Mouse (Mus musculus) forebrain, embryonic 13.5 days (tissue): ENCODE results near the gene Mab21l1. TPM values are rescaled to one million over a fixed set of nuclear protein-coding genes. Genes with fewer than 3 reads are reported as not detected.

Source experiments
- ATAC-seq: fragments of 200-750 bp; cut with Nextera tagmentation; 2 replicates; pipeline ENCODE4 v1.8.0; 2017
- H3K27ac ChIP-seq: fragments of 300-500 bp; sonication (generic); 2 replicates; pipeline ENCODE4 v1.5.1; 2015; ENCODE audit warnings: inconsistent platforms, mild to moderate bottlenecking, moderate library complexity
- H3K27me3 ChIP-seq: fragments of 300-500 bp; sonication (generic); 2 replicates; pipeline ENCODE4 v1.6.1; 2015; ENCODE audit warnings: mild to moderate bottlenecking, inconsistent platforms
- H3K36me3 ChIP-seq: fragments of 300-500 bp; sonication (generic); 2 replicates; pipeline ENCODE4 v1.6.1; 2015; ENCODE audit warnings: mild to moderate bottlenecking, inconsistent platforms; ENCODE audit not compliant: poor library complexity, severe bottlenecking
- H3K4me1 ChIP-seq: fragments of 300-500 bp; sonication (generic); 2 replicates; pipeline ENCODE4 v1.6.1; 2015; ENCODE audit warnings: inconsistent platforms
- H3K4me2 ChIP-seq: fragments of 300-500 bp; sonication (generic); 2 replicates; pipeline ENCODE4 v1.6.1; 2015; ENCODE audit warnings: inconsistent platforms, mild to moderate bottlenecking, moderate library complexity
- H3K4me3 ChIP-seq: fragments of 300-500 bp; sonication (generic); 2 replicates; pipeline ENCODE4 v1.5.1; 2015; ENCODE audit warnings: mild to moderate bottlenecking, inconsistent platforms
- H3K9ac ChIP-seq: fragments of 300-500 bp; sonication (generic); 2 replicates; pipeline ENCODE4 v1.6.1; 2015; ENCODE audit warnings: mild to moderate bottlenecking, inconsistent platforms
- H3K9me3 ChIP-seq: fragments of 300-500 bp; sonication (generic); replicated peaks from 2 replicates; pipeline ENCODE4 v1.6.1; 2016; ENCODE audit warnings: inconsistent platforms
- WGBS: fragments of 180-500 bp; shearing (Covaris S2); methylation state at CpG from one replicate; pipeline ENCODE4 v1.1.7; 2015; 5-methylcytosine and 5-hydroxymethylcytosine counted together
- polyA plus RNA-seq: library from polyadenylated mRNA; unstranded; fragments of >200 nt; fragmentation: Nextera tagmentation; extraction: Ambion mirVana; gene quantifications from 2 replicates; pipeline ENCODE4 v1.2.1, GENCODE M21; 2015

Mab21l1 gene
- polyA plus RNA-seq, 1 experiment from 2014 or later, result 16.1 TPM

DNA sequence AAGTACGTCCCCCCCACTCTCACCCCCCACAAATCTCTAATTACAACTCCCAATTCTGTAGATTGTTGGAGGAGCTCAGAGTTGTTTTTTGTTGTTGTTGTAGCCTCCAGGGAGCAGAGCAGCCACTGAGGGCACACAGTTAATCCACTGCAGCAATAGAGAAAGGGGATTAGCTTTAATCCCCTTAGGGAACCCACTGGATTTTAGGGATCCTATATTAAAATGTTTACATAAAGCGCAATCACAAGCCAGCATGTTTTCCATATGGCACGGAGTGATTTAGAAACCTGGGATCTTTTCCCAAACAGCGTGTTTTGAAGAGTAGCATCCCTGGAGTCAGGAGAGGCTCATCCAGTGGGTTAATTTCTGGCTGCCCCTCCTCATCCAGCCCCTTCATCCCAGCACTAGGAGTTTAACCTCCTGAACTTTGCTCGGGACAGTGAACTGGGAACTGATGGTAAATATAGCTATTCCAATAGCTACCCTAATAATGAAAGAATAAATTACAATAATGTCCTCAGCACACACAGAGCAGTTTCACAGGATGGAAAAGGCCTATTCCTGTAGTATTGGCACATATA is 6.4 kb downstream of the Mab21l1 start:
- H3K4me2 ChIP-seq, result no peak overlapping the region
- no peak overlapping the region for H3K4me3 ChIP-seq
- H3K9ac ChIP-seq, result no peak overlapping the region
- WGBS, result 10% methylated on average over 5 of the region's 5 CpGs
- H3K36me3 ChIP-seq, result 0 out of 2 replicates have a peak, but pooled peaks cover 4% of the 10 kb centered on the region
- no peaks in the 10 kb centered on the region for H3K9me3 ChIP-seq
- peaks cover 10% of the 10 kb centered on the region for H3K4me1 ChIP-seq
- no peak overlapping the region for H3K27ac ChIP-seq
- ATAC-seq, result no peak
- H3K27me3 ChIP-seq, result peaks cover 58% of the 10 kb centered on the region

DNA sequence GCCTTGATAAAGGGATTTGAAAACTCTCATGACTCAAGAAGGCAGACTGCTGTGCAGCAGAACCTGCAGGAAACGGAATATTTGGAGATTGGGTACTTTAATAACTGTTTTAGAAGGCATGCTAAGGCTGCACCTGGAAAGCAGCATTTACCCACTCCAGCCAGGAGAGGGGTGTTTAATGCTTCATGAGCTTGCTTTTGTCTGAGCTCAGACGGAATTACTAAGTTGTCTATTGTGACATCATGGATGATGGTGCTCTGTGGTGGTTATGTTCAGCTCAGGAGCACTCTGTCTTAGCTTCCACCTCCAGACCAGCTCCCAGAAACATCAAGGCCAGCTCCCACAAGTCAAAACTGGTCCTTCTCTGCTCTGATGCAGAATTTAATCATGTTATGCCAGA is 7.5 kb downstream of the Mab21l1 start:
- no peak for ATAC-seq
- Histone ChIP-seq H3K27me3 (peaks cover 51% of the 10 kb centered on the region), H3K9me3 (no peaks in the 10 kb centered on the region), H3K9ac (no peak overlapping the region), H3K4me3 (no peak overlapping the region), H3K27ac (no peak overlapping the region), H3K4me1 (peaks cover 9% of the 10 kb centered on the region), H3K4me2 (no peak overlapping the region), H3K36me3 (0 out of 2 replicates have a peak, but pooled peaks cover 4% of the 10 kb centered on the region)
- 21% methylated on average over 2 of the region's 2 CpGs for WGBS

DNA sequence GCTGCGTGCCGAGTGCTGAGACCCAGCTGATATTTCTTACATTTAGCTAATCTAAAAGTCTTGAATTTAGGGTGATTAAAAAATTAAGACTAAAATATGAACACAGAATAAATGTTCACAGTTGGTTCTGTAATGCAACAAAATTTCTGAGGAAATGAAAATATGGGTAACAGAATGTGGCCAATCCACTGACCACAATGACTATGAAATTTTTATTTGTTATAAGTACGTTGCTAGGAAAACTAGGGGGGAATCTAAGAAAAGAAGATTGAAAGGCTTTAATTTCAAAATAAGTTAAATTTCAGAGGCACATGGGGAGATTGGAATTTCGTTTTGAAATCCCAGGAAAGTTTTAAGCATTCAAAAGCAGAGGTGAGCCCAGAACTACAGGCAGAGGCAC is 8.3 kb downstream of the Mab21l1 start:
- H3K27me3 ChIP-seq, result peaks cover 47% of the 10 kb centered on the region
- no peak overlapping the region for H3K4me2 ChIP-seq
- no peak overlapping the region for H3K4me3 ChIP-seq
- WGBS, result 82% methylated on average over 4 of the region's 4 CpGs
- H3K9me3 ChIP-seq, result no peaks in the 10 kb centered on the region
- H3K36me3 ChIP-seq, result 0 out of 2 replicates have a peak, but pooled peaks cover 4% of the 10 kb centered on the region
- H3K4me1 ChIP-seq, result peaks cover 9% of the 10 kb centered on the region
- no peak overlapping the region for H3K9ac ChIP-seq
- no peak overlapping the region for H3K27ac ChIP-seq
- no peak for ATAC-seq

DNA sequence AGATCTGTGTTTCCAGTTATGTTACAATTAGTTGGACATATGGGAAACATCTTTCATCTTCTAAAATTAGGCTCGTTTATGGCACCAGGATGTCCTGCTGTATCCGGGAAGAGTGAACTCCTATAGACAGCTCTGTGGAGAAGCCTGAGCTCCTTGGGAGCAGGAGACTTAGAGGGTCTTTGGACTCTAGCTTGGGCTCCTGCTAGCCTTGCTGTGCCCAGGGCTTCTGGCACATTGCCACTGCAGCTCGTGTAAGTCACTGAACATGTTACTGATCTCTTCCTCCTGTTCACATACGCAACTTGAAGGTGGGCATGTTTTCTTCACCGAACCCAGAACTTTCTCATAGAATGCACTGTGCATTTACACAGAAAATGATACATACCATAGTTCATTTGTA is 9.9 kb downstream of the Mab21l1 start:
- H3K4me2 ChIP-seq, result no peak overlapping the region
- peaks cover 7% of the 10 kb centered on the region for H3K4me1 ChIP-seq
- 82% methylated on average over 5 of the region's 5 CpGs for WGBS
- no peak overlapping the region for H3K9ac ChIP-seq
- H3K4me3 ChIP-seq, result no peak overlapping the region
- ATAC-seq, result no peak
- 0 out of 2 replicates have a peak, but pooled peaks cover 4% of the 10 kb centered on the region for H3K36me3 ChIP-seq
- H3K27ac ChIP-seq, result no peak overlapping the region
- peaks cover 33% of the 10 kb centered on the region for H3K27me3 ChIP-seq
- H3K9me3 ChIP-seq, result no peaks in the 10 kb centered on the region

DNA sequence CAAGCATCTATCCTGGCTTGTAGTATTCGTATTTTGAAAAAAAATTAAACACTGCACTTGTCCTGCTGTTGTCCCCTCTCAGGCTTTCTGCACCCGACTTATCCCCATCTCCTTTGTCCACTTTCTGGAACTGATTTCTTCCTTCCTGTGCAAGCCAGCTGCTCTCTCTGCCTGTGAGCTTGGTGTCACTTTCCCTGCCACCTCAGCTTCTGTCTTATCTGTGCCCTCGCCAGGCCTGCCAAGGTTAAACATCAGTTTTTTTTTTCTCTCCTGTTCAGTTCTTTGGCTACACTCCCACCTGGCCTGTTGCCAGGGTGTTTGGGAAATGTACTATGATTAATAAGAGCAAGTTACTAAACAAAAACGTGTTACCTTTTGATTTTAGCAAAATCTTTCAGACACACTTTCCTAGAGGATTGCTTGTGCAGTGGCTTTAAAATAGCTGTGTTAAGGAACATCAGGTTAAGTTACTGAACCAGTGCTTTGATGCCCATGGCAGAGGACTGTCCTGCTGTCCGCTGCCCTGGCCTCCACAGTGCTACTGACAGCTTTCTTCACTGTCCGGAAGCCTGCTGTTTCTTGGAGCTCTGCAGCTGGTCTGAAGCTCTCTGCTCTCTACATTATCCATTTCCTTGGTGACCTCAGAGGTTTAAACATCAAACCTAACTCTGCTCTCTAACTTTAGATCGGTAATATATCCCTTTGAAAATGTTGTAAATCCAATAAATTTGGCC is 11.7 kb downstream of the Mab21l1 start:
- Histone ChIP-seq H3K36me3 (0 out of 2 replicates have a peak, but pooled peaks cover 4% of the 10 kb centered on the region), H3K4me3 (no peak overlapping the region), H3K9ac (no peak overlapping the region), H3K4me1 (no peaks in the 10 kb centered on the region), H3K9me3 (no peaks in the 10 kb centered on the region), H3K27ac (no peak overlapping the region), H3K4me2 (no peak overlapping the region), H3K27me3 (peaks cover 20% of the 10 kb centered on the region)
- 57% methylated on average over 7 of the region's 7 CpGs for WGBS
- ATAC-seq, result no peak

DNA sequence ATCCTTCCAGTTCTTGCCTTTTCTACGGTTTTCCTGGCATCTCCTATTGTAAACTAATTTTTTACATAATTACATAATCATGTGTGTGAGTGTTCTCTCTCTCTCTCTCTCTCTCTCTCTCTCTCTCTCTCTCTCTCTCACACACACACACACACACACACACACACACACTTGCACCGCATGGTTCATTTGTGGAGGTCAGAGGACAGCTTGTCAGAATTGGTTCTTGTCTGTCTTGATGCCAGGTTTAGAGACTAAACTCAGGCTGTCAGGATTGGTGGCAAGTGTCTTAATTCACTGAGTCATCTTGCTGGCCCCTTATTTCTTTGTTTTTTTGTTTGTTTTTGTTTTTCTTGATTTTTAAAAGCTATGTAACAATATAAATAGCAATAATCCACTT is 12.5 kb downstream of the Mab21l1 start:
- H3K4me3 ChIP-seq, result no peak overlapping the region
- no peaks in the 10 kb centered on the region for H3K9me3 ChIP-seq
- no peak for ATAC-seq
- 0 out of 2 replicates have a peak, but pooled peaks cover 4% of the 10 kb centered on the region for H3K36me3 ChIP-seq
- 76% methylated on average over 2 of the region's 2 CpGs for WGBS
- H3K9ac ChIP-seq, result no peak overlapping the region
- no peak overlapping the region for H3K27ac ChIP-seq
- no peak overlapping the region for H3K4me2 ChIP-seq
- peaks cover 13% of the 10 kb centered on the region for H3K27me3 ChIP-seq
- H3K4me1 ChIP-seq, result no peaks in the 10 kb centered on the region

DNA sequence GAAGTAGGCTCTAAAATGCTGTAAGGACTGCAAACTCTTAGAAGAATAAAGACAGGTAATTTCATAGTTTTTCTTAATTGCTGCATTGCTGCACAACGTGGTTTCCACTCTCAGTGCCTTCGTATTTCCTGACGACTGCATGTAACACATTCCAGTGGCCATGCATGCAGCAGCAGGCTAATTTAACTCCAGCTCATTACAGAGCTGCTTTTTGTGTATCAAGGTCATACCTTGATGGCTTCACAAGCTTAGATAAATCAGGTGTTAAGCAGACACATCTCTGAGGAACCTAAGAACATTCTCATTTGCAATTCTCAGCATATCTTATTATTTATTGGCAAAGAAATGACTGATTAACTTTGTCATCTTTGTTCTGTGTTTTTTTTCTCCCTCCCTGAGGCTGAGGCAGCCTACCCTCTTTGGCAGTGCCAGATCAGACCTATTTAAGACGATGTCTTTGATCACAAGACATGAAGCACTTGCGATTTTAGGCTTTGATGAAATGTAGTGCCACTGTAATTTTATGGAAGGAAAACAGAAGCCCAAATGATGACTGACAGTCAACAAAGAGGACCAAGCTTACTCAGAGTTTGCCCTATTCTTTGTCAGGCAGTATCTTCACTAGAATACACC is 32.8 kb downstream of the Mab21l1 start:
- Histone ChIP-seq H3K4me2 (no peak overlapping the region), H3K36me3 (peaks cover 6% of the 10 kb centered on the region), H3K9ac (no peak overlapping the region), H3K9me3 (no peaks in the 10 kb centered on the region), H3K27ac (no peak overlapping the region), H3K4me1 (no peaks in the 10 kb centered on the region; the same call in 1 of the 2 replicates), H3K27me3 (no peaks in the 10 kb centered on the region), H3K4me3 (no peak overlapping the region)
- WGBS, result 63% methylated on average over 5 of the region's 5 CpGs
- ATAC-seq, result no peak

DNA sequence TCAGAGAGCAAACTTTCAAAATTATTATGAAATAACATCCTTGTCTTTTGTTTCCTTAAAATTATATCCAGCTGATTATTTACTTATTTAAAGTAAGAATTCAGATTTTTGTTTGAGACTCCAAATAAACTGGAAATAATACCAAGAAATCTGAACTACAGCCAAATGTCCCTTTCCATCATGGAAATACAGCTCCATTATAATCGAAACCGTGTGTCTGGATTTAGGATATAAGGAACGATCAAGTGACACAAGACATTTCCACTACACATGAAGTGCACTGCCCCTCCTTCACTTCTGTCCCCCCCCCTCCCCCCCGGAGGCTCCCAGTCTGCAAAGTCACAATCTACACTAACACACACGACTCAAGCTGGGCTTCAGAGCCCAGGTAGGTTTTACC is 33.8 kb downstream of the Mab21l1 start:
- ATAC-seq, result no peak
- Histone ChIP-seq H3K9me3 (no peaks in the 10 kb centered on the region), H3K4me2 (no peak overlapping the region), H3K36me3 (peaks cover 6% of the 10 kb centered on the region), H3K4me1 (no peaks in the 10 kb centered on the region; the same call in 1 of the 2 replicates), H3K27ac (no peak overlapping the region), H3K4me3 (no peak overlapping the region), H3K27me3 (no peaks in the 10 kb centered on the region), H3K9ac (no peak overlapping the region)
- WGBS, result 76% methylated on average over 5 of the region's 5 CpGs

DNA sequence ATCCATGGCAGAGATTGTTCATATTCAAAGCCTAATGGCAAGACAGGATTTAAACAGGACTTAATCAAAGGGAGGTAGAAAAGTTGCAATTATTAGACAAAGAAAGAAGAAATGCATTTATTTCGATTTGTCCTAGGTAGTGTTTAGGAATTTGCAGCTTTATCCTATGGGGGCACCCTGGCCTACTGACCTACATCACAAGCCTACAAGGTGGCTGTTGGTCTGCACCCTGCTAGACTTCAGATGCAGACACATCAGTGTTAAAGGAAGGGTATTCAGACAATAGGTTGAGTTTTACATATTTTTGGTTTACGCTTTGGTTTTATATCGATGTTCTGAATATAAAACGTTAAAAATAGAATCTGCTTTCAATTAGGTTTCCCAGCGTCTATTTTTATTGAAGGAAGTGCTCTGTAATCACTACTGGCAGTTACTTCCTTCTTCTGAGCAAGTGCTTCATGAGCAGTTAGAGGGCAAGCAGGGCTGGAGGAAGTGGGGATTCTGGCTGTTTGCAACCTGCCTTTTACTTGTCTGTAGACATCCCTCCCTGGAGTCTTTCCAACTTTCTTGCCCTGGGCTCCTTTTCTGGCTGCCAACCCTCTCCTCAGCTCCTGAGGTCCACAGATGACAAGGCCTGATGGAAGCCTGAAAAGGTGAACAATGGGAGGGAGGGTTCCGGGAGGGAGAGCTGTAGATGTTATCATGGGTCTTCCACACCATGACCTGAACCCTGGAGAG is 34.5 kb downstream of the Mab21l1 start:
- Histone ChIP-seq H3K4me2 (no peak overlapping the region), H3K27ac (no peak overlapping the region), H3K4me3 (no peak overlapping the region), H3K27me3 (no peaks in the 10 kb centered on the region), H3K4me1 (no peaks in the 10 kb centered on the region; the same call in 1 of the 2 replicates), H3K36me3 (peaks cover 6% of the 10 kb centered on the region), H3K9ac (no peak overlapping the region), H3K9me3 (no peaks in the 10 kb centered on the region)
- no peak for ATAC-seq
- WGBS, result 89% methylated on average over 6 of the region's 6 CpGs

DNA sequence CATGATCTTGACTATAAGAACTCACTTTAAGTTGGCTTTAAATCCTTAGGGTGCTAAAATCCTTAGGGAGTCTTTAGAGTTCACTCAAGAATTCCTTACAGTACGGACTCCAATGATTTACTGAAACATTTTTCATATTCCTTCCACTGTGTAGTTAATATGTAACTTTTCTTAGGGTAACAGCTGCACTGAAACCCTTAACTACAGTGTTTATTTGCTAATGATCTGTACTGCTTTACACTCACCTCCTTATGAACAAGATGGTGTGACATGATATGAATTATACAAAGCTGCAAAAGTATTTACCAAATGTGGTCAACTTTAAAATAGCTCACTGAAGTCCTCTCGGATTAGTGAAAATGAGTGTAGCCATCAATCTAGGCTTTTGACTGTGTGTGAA is 35.8 kb downstream of the Mab21l1 start:
- peaks cover 6% of the 10 kb centered on the region for H3K36me3 ChIP-seq
- no peaks in the 10 kb centered on the region for H3K9me3 ChIP-seq
- ATAC-seq, result no peak
- 95% methylated on average over 2 of the region's 2 CpGs for WGBS
- no peaks in the 10 kb centered on the region; the same call in 1 of the 2 replicates for H3K4me1 ChIP-seq
- H3K9ac ChIP-seq, result no peak overlapping the region
- no peak overlapping the region for H3K27ac ChIP-seq
- H3K27me3 ChIP-seq, result no peaks in the 10 kb centered on the region
- H3K4me3 ChIP-seq, result no peak overlapping the region
- H3K4me2 ChIP-seq, result no peak overlapping the region

DNA sequence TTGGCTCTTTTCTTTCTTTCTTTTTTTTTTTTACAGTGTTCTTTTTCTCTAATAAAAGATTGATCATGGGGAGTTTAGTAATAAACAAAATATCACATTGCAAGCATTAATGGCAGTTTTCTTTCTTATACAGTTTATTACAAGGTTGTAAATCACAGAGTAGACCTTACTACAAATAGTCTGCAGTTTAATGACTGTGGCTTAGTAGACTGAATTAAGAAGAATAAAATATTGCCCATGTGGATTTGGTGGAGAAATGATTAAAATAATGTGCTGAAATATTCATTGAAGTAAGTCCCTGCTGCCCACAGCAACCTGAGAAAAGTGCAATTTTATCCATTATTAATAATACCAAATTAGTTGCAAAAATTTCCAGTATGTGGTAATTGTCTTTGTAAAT is 37.3 kb downstream of the Mab21l1 start:
- ATAC-seq, result no peak
- peaks cover 6% of the 10 kb centered on the region for H3K36me3 ChIP-seq
- no peaks in the 10 kb centered on the region for H3K27me3 ChIP-seq
- no peak overlapping the region for H3K4me3 ChIP-seq
- no peaks in the 10 kb centered on the region for H3K9me3 ChIP-seq
- no peak overlapping the region for H3K9ac ChIP-seq
- no peak overlapping the region for H3K27ac ChIP-seq
- no peaks in the 10 kb centered on the region; the same call in 1 of the 2 replicates for H3K4me1 ChIP-seq
- H3K4me2 ChIP-seq, result no peak overlapping the region

DNA sequence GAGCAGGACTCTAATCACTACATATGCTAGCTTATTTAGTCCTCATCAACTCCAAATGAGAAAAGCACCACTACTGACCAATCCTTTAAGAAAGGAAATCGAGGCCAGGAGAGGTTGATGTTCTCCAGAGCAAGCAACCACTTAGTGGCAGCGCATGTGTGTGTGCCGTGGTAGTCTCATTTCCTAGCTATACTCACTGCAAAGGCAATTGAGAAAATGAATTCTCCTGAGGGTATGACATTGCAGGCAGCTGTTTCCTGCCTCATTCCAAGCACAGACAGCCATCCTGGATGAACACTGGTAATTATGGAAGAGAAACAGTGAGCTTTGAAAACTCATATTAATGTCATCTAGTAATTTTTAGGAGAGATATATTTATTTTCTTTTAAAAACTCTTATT is 42.6 kb downstream of the Mab21l1 start:
- Histone ChIP-seq H3K27me3 (no peaks in the 10 kb centered on the region), H3K4me3 (no peak overlapping the region), H3K27ac (no peak overlapping the region), H3K9me3 (no peaks in the 10 kb centered on the region), H3K4me2 (no peak overlapping the region), H3K4me1 (peaks cover 4% of the 10 kb centered on the region; the same call in 1 of the 2 replicates), H3K9ac (no peak overlapping the region), H3K36me3 (no peaks in the 10 kb centered on the region)
- ATAC-seq, result no peak
- WGBS, result 86% methylated on average over 3 of the region's 3 CpGs
